Mouse (Mus musculus) ES-Bruce4 (cell line): ENCODE data around the gene Rpl21.
A peak's percentile ranks its signal among the peaks of the same experiment; 100 is the strongest.

Experiments
- CTCF ChIP-seq: IDR thresholded peaks from one replicate; pipeline ENCODE4 v1.8.1; 2011; ENCODE audit warnings: low read depth, low read length
- EP300 ChIP-seq: IDR thresholded peaks from 2 replicates; pipeline ENCODE4 v1.6.1; 2011; ENCODE audit warnings: low read depth, low read length; ENCODE audit not compliant: insufficient read depth
- POLR2A ChIP-seq: IDR thresholded peaks from one replicate; pipeline ENCODE4 v1.8.1; 2011; ENCODE audit warnings: low read length; ENCODE audit not compliant: insufficient read depth

DNA sequence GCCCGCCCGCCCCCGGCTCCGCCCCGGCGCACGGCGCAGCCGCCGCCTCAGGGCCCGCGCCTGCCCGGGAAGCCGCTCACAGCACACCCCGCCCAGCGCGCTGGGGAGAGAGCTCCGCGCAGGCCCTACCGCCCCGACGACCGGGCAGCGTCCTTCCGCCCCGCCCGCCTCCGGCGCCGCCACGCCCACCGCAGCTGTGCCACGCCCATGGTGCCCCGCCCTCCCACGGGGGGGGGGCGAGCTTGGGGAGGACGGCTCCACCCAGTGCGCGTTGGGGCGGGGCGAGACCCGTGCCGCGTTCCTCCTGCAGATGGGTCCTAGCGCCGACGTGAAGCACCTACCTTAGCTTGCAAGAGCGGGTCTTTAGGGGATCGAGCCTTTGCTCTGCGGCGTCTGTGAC, 37.8 kb upstream of the Rpl21 start, which contains the start of gene Usp12:
- TF ChIP-seq CTCF (no peak), POLR2A (no peak), EP300 (peak; percentile 73; the same call in 1 of the 2 replicates)
